ENCODE assay signal across 8 mouse cellular contexts in genomic region chr2:120970559-120971080, GRCm38 (mm10). TPM values are rescaled to one million over a fixed set of nuclear protein-coding genes. Genes with fewer than 3 reads are reported as not detected.
DNase-seq lines count a peak whose midpoint lies in the region; ATAC-seq lines count a peak whose summit lies in the region.

Gene Ubr1, minus strand, starts transcription at chr2:120970715.

- H3K9me3 ChIP-seq in intestine, embryonic 14.5 days (ENCODE audit: control insufficient read depth, low read length) = no peaks in the 10 kb centered on the region

- WGBS in intestine, embryonic 14.5 days = under 1% methylated on average over 39 of the region's 39 CpGs

- intact Hi-C loops in gastrocnemius, postnatal 36 days (cut with DNase I) = no loop called here
- intact Hi-C loops in left cerebral cortex, postnatal 14 days (cut with DNase I) = no loop called here

- peak within 1 kb of the TSS; percentile 75 for H3K4me3 ChIP-seq in intestine, embryonic 14.5 days (ENCODE audit: low read depth, low read length)

- H3K27ac ChIP-seq in intestine, embryonic 14.5 days (ENCODE audit: low read depth) = peak within 1 kb of the TSS; percentile 62

- peak within 1 kb of the TSS; percentile 81 for H3K9ac ChIP-seq in intestine, embryonic 14.5 days (ENCODE audit: low read length)

- peak; percentile 83 for ATAC-seq in intestine, embryonic 14.5 days (replicated peaks; ENCODE audit: low FRiP score, low TSS enrichment, low read depth)
- ATAC-seq in megakaryocyte-erythroid progenitor cell, adult 5-6 weeks (replicated peaks; ENCODE audit: low FRiP score, low TSS enrichment, poor library complexity, severe bottlenecking) = peak; percentile 92

- H3K4me2 ChIP-seq in intestine, embryonic 14.5 days (ENCODE audit: low read length) = peak within 1 kb of the TSS; percentile 67

- 0 out of 2 replicates have a peak, but pooled peaks cover 4% of the 10 kb centered on the region for H3K27me3 ChIP-seq in intestine, embryonic 14.5 days (replicated peaks; ENCODE audit: control insufficient read depth, insufficient read depth, low read length)

- no peaks in the 10 kb centered on the region for H3K36me3 ChIP-seq in intestine, embryonic 14.5 days (ENCODE audit: control insufficient read depth, insufficient read depth, low read length)

- peak; percentile 91 for DNase-seq in adrenal gland, adult 2 months
- peak; percentile 95 for DNase-seq in embryo, embryonic 11 days
- DNase-seq in gastrocnemius, postnatal 36 days = peak; percentile 78 to 79
- DNase-seq in intestine, embryonic 14.5 days (ENCODE audit: low spot score) = peak; percentile 88
- peak; percentile 87 for DNase-seq in left cerebral cortex, postnatal 14 days (ENCODE audit: low spot score in 2 of 2)
- DNase-seq in right cerebral cortex, postnatal 14 days = peak; percentile 86
- DNase-seq in urinary bladder, postnatal 25 days (ENCODE audit: low spot score) = peak; percentile 70

- H3K4me1 ChIP-seq in intestine, embryonic 14.5 days (replicated peaks; ENCODE audit: control insufficient read depth, insufficient read depth, low read length) = 0 out of 2 replicates have a peak, but pooled peaks cover 7% of the 10 kb centered on the region

RNA-seq across cellular contexts. Expression of gene Ubr1, which starts in this region (rescaled TPM):
- total RNA-seq in adrenal gland, adult 2 months (2021) = 10 to 100 TPM; 31.5 to 32.8 TPM
- 23.7 and 30.3 TPM in 2 replicates for polyA plus RNA-seq in adrenal gland, adult 2 months (2012; rRNA removed)
- 10 to 100 TPM; 20.1 to 26.0 TPM for total RNA-seq in gastrocnemius, postnatal 36 days (2021)
- polyA plus RNA-seq in intestine, embryonic 14.5 days (2014; fragmentation: Nextera tagmentation; extraction: Ambion mirVana) = 22.3 and 23.5 TPM in 2 replicates
- 10 to 100 TPM; 39.3 to 40.4 TPM for total RNA-seq in left cerebral cortex, postnatal 14 days (2021)
- total RNA-seq in megakaryocyte-erythroid progenitor cell, adult 5-6 weeks (2014; fragmentation: Nextera tagmentation) = 32.9 and 36.0 TPM in 2 replicates
- 36.1 and 39.5 TPM in 2 replicates for total RNA-seq in megakaryocyte-erythroid progenitor cell, adult 5-6 weeks (2017)

Comparison
In these comparisons a context has a peak if more than half of its experiments do, and no peak if none do; other contexts are left out.
1. Peak in every context shown above with its lines: DNase-seq, ATAC-seq, H3K4me3 ChIP-seq and H3K27ac ChIP-seq.